Mouse (Mus musculus): ENCODE results near the gene Ccdc92. TPM values are rescaled to one million over a fixed set of nuclear protein-coding genes. Genes with fewer than 3 reads are reported as not detected.
A peak's percentile ranks its signal among the peaks of the same experiment; 100 is the strongest.

The Ccdc92 gene
- total and polyA plus RNA-seq, 3 experiments = 0.99 to 2.4 (median 1.8) TPM

GRCm38 (mm10) chr5:124809708-124810366 is 52.4 kb downstream of the Ccdc92 start:
- Histone ChIP-seq H3K27me3 (ENCODE audit: control insufficient read depth, insufficient read depth, low read length) (no peaks in the 10 kb centered on the region), H3K4me1 (ENCODE audit: control insufficient read depth, insufficient read depth, low read length) (no peaks in the 10 kb centered on the region), H3K4me3 (no peak overlapping the region), H3K79me2 (replicated peaks; ENCODE audit: control insufficient read depth, insufficient read depth, low read length) (no peaks in the 10 kb centered on the region), H3K9ac (ENCODE audit: low read depth, low read length) (no peak overlapping the region), H3K27ac (no peak overlapping the region), H3K36me3 (ENCODE audit: control insufficient read depth, insufficient read depth, low read length) (no peaks in the 10 kb centered on the region)
- TF ChIP-seq EP300 (IDR thresholded peaks at IDR 0.05; ENCODE audit: insufficient read depth, low read depth, low read length) (no peak), POLR2A (IDR thresholded peaks at IDR 0.05; ENCODE audit: insufficient read depth, low read depth, low read length) (no peak), CTCF (IDR thresholded peaks at IDR 0.05) (no peak)
- intact Hi-C loops (cut with DNase I) = no loop called here
- DNase-seq = peak; percentile 29 to 35
- 63% methylated on average over 4 of the region's 4 CpGs for WGBS

- Histone ChIP-seq H3K9ac (ENCODE audit: low read depth, low read length) (no peak overlapping the region), H3K79me2 (replicated peaks; ENCODE audit: control insufficient read depth, insufficient read depth, low read length) (no peaks in the 10 kb centered on the region), H3K27me3 (ENCODE audit: control insufficient read depth, insufficient read depth, low read length) (no peaks in the 10 kb centered on the region), H3K27ac (no peak overlapping the region), H3K36me3 (ENCODE audit: control insufficient read depth, insufficient read depth, low read length) (no peaks in the 10 kb centered on the region), H3K4me1 (ENCODE audit: control insufficient read depth, insufficient read depth, low read length) (no peaks in the 10 kb centered on the region), H3K4me3 (no peak overlapping the region)
- DNase-seq = no peak
- 88% methylated on average over 7 of the region's 7 CpGs for WGBS
- TF ChIP-seq CTCF (IDR thresholded peaks at IDR 0.05) (no peak), EP300 (IDR thresholded peaks at IDR 0.05; ENCODE audit: insufficient read depth, low read depth, low read length) (no peak), POLR2A (IDR thresholded peaks at IDR 0.05; ENCODE audit: insufficient read depth, low read depth, low read length) (no peak)
- intact Hi-C loops (cut with DNase I) = no loop called here
Observed at GRCm38 (mm10) chr5:124792112-124792511, 70.1 kb downstream of the Ccdc92 start.

- H3K4me3 ChIP-seq = no peak overlapping the region
- H3K79me2 ChIP-seq (replicated peaks; ENCODE audit: control insufficient read depth, insufficient read depth, low read length) = no peaks in the 10 kb centered on the region
- H3K9ac ChIP-seq (ENCODE audit: low read depth, low read length) = no peak overlapping the region
- H3K27ac ChIP-seq = no peak overlapping the region
- no peaks in the 10 kb centered on the region for H3K4me1 ChIP-seq (ENCODE audit: control insufficient read depth, insufficient read depth, low read length)
- 80% methylated on average over 7 of the region's 7 CpGs for WGBS
- TF ChIP-seq EP300 (IDR thresholded peaks at IDR 0.05; ENCODE audit: insufficient read depth, low read depth, low read length) = no peak
- TF ChIP-seq CTCF (IDR thresholded peaks at IDR 0.05) = peak; percentile 63
- no peaks in the 10 kb centered on the region for H3K27me3 ChIP-seq (ENCODE audit: control insufficient read depth, insufficient read depth, low read length)
- intact Hi-C loops (cut with DNase I) = no loop called here
- DNase-seq = no peak
- no peaks in the 10 kb centered on the region for H3K36me3 ChIP-seq (ENCODE audit: control insufficient read depth, insufficient read depth, low read length)
Observed at GRCm38 (mm10) chr5:124785650-124786049, 76.6 kb downstream of the Ccdc92 start.

Other genes starting within 250 kb of the Ccdc92 start
- gene Atp6v0a2, start 233.8 kb downstream of the Ccdc92 start, total RNA-seq (2021) = 10 to 100 TPM; 53.4 to 55.2 TPM
- gene Atp6v0a2, start 233.8 kb downstream of the Ccdc92 start, polyA plus RNA-seq (2012; rRNA removed) = 28.7 and 47.7 TPM in 2 replicates
- under 1 TPM; 0.02 to 0.10 TPM for gene Dnah10, start 137.3 kb downstream of the Ccdc92 start, total RNA-seq (2021)
- gene Dnah10, start 137.3 kb downstream of the Ccdc92 start, polyA plus RNA-seq (2012; rRNA removed) = 0.06 and 0.27 TPM in 2 replicates
- 10 to 100 TPM; 37.4 to 38.6 TPM for gene Zfp664, start 267 bp upstream of the Ccdc92 start, total RNA-seq (2021)
- 12.6 and 21.8 TPM in 2 replicates for gene Zfp664, start 267 bp upstream of the Ccdc92 start, polyA plus RNA-seq (2012; rRNA removed)
- under 1 TPM; 0.13 to 0.39 TPM for gene Rflna, start 140.8 kb upstream of the Ccdc92 start, total RNA-seq (2021)
- 0.78 and 0.85 TPM in 2 replicates for gene Rflna, start 140.8 kb upstream of the Ccdc92 start, polyA plus RNA-seq (2012; rRNA removed)

All from heart, adult 2 months (tissue).